Mouse (Mus musculus) urinary bladder, postnatal 10 days (tissue): ENCODE measurements around the gene Scnn1b.

Source experiments
- DNase-seq: peaks from one replicate; pipeline ENCODE4 v3.0.0; 2022; ENCODE audit warnings: low spot score

Gene Scnn1b

DNA sequence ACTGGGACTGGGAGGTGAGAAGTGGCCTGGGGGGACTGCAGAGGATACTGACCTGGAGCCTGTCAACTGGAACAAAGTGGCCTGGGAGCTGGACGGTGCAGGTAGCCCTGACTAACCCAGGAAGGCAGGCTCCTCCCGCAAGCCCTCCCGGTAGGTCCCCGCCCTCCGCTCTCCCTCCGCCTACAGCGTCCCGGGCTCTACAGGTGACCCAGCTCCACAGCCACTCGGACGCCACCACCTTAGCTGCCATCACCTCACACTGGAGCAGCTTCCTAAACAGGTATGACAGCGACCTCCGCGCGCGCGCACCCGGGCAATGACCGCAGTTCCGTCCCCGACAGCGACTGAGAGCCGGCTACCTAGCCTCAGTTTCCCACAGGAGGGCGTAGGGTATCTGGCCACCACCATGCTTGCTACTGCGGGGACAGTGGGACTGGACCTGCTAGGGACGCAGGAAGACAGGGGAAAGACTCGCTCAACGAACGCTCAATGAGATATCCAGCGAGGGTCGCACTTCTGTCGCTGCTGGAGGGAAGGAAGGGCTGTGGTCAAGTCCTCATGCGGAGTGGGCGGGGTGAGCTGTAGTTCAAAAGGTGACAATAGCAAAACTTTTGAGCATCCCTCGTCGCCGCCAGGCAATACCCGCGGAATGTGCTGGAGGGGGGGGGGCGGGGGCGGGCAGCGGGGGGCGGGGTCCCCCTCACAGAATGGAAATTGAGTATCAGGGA lies at the start of gene Scnn1b:
Gene Scnn1b, plus strand, starts transcription at position 181 of the 728 bp plus-strand sequence.
- no peak for DNase-seq

DNA sequence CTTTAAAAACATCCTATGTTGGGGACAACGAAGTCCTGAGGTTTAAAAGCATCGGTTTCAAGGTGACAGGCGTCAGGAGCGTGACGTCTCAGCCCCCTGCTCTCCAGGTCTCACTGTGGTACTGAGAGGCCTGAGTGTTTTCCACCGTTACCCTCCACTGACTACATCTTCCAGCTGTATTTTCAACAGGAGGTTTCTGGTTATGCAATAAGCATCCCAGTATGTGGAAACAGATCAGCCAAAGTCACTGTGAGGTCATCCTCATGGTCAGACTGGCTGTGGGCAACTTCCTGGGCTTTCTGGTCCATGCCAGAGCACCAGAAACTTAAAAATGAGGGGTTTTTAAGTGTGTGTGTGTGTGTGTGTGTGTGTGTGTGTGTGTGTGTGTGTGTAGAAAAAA lies 43.2 kb upstream of the Scnn1b start:
- DNase-seq = no peak

DNA sequence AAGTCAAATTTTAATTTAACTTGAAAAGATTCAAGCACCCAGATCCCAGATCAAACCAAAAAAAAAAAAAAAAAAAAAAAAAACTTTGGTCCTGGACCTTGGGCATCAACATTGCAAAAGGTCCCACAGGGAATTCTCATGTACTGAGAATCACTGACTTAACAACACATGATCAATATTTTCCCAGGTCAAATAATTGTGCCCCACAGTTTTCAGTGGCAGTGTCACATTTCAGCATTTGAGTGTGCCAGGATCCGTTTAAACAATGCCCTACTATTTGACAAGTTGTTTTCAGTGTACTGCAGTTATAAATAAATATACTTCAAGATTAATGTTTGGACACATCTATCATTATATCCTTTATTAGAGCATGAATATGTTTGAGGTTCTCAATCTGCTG lies 36.4 kb upstream of the Scnn1b start:
- DNase-seq = no peak

DNA sequence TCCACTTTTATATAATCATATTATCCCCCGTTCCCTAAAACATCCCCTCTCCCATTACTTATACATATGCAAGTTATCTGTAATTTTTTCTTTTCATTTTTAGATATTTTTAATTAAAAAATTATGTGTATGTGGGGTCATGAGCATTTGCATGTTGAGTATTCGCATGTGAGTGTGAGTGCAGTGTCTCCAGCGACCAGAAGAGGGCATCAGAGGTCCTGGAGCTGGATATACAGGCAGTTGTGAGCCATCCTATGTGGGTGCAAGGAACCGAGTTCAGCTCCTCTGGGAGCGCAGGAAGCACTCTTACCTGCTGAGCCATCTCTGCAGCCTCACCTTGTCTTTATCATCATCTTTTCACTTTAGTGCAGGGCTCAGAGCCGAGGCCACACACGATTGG lies 29.4 kb upstream of the Scnn1b start:
- no peak for DNase-seq

DNA sequence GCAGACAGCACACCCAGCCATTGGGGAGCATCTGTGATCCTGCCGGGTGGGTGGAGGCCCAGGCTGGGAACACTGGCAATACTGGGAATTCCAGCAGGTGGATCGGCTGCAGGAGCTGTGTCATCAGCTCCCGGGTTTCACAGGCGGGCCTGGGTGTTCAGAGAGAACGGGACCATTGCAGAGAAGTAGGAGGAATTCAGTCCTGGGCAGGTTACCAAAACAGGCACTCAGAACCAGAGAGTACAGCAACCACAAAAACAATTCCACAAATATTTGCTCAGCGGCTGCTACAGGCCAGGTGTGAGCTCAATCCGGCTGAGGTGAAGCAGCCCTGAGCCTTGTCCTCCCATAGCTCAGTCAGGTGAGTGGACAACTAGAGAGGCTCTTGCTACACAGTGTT lies 28.0 kb upstream of the Scnn1b start:
- DNase-seq = no peak

DNA sequence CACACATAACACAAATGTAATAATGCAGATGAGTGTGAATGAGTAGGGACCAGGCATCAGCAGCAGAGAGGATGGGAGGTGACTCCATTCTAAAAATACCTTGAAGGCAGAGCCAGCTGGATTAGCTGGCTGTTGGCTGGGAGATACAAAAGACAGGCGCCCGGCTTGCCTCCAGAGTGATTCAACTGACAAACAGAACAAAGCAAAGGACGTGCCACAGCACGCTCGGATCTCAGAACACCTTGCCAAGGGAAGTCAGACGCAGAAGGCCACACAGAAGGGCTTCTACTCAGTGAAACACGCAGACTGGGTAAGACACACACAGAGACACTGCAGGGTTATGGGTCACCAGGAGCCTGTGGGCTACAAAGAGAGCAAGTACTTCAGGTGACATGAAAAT lies 24.0 kb upstream of the Scnn1b start:
- no peak for DNase-seq

DNA sequence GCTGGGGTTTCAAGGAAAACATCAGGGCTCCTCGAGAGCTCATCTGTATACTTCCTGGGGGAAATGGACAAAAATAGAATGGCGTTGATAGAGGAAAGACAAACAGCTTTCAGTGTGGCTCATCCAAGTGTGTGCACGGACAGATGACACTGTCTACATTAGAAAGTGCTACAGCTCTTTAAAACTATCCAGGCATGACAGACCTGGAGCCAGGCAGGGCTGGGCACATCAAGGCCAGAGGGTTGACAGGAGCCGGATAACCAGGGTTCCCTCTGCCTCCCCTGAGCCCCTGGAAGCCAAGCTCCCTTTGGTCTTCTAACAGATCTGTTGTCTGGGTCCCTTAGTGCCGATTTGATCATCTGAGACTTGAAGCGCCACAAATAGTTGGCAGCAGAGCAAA lies 22.6 kb upstream of the Scnn1b start:
- DNase-seq = no peak

DNA sequence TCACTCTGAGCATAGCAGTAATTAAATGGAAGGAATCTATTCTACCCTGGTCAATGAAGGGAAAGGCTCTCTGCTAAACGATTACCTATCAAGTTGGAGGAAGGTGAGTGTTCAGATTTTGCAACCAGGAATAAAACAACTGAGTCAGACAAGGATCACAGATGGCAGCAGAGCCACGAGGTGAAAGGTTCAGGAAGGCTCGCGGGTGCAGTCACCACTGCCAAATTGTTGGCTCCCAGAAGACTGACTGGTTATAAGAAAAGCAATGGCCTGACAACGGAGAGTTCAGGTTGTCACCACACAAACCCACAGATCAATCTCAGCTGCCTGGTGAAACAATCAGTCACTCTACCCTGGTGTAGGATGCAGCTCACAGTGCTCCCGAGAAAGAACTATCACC lies 18.9 kb upstream of the Scnn1b start:
- no peak for DNase-seq

DNA sequence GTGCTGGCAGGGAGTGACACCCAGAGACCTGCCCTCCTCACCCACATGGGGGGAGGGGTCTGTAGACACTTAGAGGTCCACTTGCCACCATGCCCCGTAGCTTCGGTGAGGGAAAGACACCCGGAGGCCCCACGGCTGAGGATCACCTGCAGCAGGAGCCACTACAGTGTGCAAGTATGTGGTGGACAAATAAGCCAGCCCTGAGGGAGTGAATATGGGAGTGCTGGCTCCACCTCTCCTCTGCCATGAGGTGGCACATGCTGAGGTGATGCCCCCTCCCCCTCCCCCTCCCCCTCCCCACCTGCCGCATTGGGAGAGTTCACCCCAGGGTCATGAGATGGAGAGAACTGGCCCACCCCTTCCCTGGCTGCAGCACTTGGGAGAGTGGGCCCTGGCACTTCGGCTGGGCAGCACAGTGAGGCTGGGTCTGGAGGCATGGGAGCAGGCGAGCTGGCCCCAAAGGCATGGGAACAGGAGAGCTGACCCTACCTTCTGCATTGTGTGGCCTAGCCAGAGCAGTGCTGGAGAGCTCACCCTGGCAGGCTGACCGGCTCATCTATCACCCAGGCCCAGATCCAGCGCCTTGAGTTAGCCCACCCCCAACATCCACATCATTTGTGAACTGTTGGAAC lies 16.2 kb upstream of the Scnn1b start:
- no peak for DNase-seq

DNA sequence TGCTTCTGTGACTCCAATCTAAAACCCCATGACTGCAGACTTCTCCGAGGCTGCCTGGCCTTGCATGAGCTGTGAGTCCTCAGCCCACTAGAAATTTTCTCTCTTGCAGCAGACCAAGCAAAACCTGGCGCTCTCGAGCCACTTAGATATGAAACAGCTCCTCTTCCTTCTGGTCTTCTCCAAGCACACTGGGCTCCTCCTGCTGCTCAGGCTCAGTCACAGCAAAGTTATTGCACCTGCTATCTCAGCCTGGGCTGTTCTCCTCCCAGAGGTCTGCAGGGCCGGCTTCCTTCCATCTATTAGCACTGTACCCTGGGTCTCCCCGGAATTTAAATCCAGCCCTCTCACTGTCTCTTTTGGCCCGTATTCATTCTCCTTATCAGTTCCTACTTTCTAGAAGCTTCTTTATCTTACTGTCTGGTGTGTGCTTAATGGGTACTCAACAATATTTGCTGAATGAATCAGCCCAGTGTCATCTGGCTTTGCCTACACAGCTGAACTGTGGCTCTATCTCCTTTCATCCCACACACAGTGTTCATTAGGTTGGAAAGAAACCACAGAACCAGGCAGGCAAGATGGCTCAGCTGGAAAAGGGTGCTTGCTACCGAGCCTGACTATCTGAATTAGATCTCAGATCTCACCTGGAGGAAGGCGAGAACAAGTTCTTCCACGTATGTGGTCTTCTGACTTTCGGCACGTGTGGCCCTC lies 7.5 kb upstream of the Scnn1b start:
- DNase-seq = no peak

DNA sequence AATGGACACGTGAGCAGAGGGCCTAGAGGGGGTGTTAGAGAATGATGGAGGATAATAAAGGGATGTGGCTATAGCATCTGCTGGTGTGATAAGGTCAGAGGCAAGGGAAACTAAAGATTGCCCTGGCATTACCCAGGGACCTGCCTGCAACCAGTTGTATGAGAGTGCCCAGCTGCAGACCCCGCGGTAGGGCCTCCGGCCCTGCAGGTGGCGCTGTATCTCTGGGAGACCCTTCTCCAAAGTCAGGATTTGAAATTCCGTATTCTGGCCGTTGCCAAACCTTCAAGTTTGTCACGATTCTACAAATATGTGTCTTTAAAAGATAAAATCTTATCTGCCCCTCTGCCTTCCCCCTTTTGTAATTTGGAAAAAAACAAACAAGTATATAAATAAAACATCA lies 5.9 kb upstream of the Scnn1b start:
- no peak for DNase-seq

DNA sequence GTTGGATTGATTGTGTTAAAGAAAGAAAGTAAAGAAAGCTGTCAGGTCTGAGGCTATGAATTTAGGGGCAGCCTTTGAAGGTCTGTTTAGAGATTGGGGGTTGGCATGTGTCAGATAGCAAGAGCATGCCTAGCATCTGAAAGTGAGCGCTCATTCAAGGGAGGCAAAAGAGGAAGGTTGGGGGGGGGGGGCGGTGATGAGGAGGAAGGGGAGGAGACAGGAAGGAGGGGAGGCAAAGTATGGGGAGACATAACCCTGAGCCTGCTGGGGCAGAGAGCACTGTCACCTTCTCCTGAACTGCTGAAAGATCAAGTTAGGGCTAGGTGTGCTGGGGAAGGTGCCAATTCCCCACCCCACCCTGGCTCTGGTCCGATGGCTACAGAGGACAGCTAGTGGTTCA lies 6.8 kb downstream of the Scnn1b start:
- no peak for DNase-seq

DNA sequence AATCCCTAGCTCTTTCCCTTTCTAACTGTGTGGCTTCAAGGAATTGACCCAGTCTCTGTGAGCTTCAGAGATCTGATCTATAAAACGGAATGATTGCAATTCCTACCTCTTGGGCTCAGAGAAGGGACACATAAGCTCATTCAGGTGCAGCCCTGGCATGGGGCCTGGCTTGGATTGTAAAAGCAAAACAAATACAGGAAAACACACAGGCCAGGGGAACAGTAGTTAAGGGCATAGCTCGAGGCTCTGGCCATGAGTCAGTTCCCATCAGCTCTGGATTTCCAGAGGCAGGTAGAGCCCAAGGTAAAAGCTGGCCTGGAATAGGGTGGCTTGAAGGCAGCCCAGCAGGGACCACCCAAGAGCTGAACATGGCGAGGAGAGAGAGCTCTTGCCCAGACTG lies 9.2 kb downstream of the Scnn1b start:
- no peak for DNase-seq

DNA sequence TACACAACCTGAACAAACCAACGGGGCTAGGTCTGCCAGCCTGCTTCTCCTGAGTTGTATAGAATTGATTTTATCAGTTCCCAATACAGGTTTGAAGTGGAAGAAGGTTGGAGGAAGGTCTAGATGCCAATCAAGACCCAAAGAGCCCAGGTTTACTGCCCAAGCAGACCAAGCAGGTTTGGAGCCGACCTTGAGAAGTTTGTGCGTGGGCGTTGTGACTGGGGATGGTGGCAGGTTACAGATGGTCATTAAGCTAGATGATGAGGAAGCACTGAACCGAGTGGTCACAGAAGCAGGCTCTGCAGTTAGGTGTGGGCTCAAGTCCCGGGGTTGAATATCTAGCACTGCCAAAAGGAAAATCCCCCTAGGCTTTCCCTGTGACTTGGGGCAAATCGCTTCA lies 9.9 kb downstream of the Scnn1b start:
- DNase-seq = no peak

DNA sequence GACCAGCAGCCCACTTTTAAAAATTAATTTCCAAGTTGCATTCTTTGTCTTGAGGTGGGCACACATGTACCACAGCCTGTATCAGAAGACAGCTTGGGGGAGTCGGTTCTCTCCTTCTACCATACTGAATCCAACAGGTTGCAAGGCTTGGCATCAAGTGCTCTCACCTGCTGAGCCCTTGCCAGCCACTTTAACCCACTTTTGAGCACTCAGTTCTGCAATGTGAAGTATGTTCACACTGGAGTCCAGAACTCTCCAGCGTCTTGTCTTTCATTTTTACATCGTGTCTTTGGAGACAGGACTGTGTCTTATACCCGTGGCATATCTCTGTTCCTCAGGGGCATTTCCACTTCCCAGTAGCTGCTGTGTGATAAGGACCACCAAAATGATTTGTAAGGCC lies 15.4 kb downstream of the Scnn1b start:
- no peak for DNase-seq

DNA sequence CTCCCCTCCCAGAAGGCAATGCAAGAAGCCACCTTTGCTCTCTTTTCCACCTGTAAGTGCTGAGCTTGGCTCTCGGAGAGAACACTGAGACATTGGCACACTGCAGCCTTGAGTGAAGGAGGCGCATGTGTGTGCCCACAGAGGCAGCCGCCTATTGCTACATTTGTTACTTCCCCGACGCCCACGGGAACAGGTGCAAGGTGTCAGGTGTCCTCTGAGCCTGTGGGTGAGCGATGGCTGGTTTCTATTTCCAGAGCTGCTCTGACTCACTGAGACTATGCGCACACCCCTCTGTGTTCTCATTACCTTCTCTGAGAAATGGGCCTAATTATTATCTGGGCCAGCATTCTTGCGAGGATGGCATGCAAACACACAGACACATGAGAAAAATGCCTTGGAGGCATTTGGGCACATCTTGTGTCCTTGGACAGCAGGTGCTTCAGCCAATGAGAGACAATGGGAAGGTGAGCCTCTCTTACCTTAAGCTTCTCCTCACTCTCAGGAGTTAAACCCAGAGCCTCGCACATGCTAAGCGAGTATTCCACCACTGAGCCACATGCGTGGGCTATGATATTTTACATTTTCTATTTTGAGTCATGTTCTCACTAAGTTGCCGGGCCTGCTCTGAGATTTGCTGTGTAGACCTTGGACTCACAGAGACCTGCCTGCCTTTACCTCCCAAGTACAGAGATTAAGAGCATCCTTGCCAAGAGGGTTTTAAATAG lies 26.0 kb downstream of the Scnn1b start:
- DNase-seq = no peak

DNA sequence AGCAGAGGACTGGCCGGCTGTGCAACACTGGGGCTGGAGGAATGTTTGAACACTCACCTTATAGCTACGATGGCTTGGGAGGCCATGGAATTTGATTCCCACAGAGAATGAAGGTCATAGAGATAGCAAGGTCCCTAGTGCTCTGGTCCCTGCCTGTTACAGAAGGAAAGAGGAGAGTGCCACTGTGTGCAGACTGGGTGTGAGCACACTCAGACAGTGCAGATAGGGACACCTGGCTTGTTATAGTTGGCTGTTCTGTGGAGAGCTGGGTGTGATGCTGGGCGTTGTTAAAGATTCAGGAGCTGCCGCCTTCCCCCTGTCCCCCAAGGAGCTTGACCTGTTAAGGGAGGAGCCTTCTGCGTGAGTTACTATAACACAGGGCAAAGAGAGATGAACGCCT lies 31.9 kb downstream of the Scnn1b start:
- DNase-seq = no peak

DNA sequence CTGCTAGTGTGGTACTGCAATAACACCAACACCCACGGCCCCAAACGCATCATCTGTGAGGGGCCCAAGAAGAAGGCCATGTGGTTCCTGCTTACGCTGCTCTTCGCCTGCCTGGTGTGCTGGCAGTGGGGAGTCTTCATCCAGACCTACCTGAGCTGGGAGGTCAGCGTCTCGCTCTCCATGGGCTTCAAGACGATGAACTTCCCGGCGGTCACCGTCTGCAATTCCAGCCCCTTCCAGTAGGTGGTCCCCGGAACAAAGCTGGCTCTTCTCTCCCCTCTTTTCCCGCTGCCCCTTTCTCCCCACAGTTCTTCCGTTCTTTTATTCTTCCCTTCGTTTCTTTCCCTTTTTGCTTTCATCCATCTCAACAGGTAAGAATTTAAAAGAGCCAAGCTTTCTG lies 34.5 kb downstream of the Scnn1b start:
- DNase-seq = no peak

DNA sequence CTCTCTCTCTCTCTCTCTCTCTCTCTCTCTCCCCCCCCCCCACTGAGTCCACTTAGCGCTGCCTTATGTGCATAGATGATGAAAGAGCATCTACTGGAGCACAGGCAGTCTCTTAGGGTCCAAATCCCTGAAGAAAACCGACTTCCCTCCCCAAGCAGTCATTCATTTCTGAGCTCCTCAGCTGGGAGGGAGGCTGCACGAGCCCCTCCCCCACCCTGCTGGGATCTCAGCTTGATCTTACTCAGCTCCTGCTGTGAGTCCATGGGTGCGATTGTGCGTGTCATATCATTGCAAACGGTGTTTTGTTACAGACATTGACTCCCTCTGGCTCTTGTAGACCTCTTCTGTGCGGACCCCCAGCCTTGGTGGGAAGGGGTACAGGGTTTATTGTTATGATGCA lies 35.1 kb downstream of the Scnn1b start:
- no peak for DNase-seq

DNA sequence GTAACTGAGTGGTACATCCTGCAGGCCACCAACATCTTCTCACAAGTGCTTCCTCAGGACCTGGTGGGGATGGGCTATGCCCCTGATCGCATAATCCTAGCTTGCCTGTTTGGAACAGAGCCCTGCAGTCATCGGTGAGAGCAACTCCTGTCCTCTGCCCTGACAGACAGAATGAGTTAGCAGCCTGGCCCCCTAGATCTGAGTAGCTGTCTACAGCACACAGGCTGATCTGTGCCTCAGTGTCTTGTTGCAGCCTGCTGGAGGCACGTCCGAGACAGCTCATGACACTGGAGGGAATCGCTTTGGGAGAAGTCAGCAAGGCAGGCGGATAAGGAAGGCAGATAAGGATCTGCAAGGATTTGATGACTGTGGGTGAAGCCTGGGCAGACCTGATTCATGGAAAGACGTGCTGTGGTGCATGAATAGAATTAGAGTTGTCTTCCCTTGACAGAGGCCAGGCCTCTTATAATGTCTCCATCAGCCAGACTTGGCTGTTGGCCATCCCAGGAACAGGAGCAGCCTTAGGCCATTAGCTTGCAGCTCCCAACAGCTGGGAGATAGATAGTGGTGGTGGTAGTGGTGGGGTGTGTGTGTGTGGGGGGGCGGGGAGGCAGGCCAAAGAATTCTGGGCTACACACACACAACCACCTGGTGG lies 38.0 kb downstream of the Scnn1b start:
- no peak for DNase-seq

DNA sequence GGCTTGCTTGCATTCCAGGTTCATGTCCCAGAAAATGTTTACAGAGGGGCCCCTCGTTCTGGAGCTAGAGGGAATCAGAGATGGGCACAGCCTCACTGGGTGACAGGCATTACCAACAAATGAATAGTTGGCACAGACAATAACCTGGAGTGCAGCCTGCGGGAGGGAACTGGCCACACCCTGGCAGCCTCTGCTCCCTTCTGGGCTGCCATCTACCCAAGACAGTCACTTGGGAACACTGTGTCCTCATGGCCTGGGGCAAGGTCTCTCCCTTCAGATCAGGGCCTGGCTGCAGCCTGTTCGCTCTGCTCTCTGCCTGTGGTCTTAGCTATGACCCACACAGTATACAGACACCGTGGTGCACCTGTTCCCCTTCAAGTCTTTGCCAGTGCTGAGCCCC lies 42.0 kb downstream of the Scnn1b start:
- no peak for DNase-seq

DNA sequence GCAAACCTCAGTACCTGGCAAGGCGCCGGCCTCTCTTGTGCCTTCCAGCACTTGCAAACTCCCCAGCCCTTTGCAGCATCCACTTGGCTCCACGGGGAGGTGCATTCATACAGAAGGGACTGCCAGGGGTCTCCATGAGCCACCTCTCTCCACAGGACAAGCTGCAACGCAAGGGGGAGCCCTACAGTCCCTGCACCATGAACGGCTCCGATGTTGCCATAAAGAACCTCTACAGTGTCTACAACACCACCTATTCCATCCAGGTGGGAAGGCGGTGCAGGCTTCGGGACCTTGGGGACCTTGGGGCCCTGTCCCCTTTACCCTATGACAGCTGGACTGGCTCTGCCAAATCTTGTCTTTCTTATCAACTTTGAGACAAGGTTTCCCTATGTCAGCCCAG lies 47.4 kb downstream of the Scnn1b start:
- DNase-seq = no peak
